Mouse (Mus musculus): ENCODE measurements around the gene Has1. TPM values are rescaled to one million over a fixed set of nuclear protein-coding genes. Genes with fewer than 3 reads are reported as not detected.

Has1 gene
- polyA plus RNA-seq, 1 experiment, result 0.08 TPM

- Histone ChIP-seq H3K4me1 (ENCODE audit: control insufficient read depth, insufficient read depth, low read length) (no peaks in the 10 kb centered on the region), H3K4me3 (ENCODE audit: insufficient read depth, low read depth, low read length) (no peak overlapping the region), H3K27ac (ENCODE audit: insufficient read depth, low read depth, low read length) (no peak overlapping the region), H3K36me3 (ENCODE audit: control insufficient read depth, insufficient read depth, low read length) (no peaks in the 10 kb centered on the region), H3K27me3 (replicated peaks; ENCODE audit: control insufficient read depth, insufficient read depth, low read length) (no peaks in the 10 kb centered on the region)
- no peak for DNase-seq
- no peak for TF ChIP-seq POLR2A (IDR thresholded peaks at IDR 0.05; ENCODE audit: low read depth, low read length)
- no peak for TF ChIP-seq CTCF (conservative IDR thresholded peaks at IDR 0.05; ENCODE audit: insufficient read depth, insufficient read length, low read depth, low read length)
- WGBS, result 69% methylated on average over 3 of the region's 3 CpGs
Observed at GRCm38 (mm10) chr17:17882672-17883071, 27.7 kb upstream of the Has1 start.

GRCm38 (mm10) chr17:17879347-17879746 lies 24.3 kb upstream of the Has1 start:
- Histone ChIP-seq H3K36me3 (ENCODE audit: control insufficient read depth, insufficient read depth, low read length) (no peaks in the 10 kb centered on the region), H3K4me1 (ENCODE audit: control insufficient read depth, insufficient read depth, low read length) (no peaks in the 10 kb centered on the region), H3K27ac (ENCODE audit: insufficient read depth, low read depth, low read length) (no peak overlapping the region), H3K4me3 (ENCODE audit: insufficient read depth, low read depth, low read length) (no peak overlapping the region), H3K27me3 (replicated peaks; ENCODE audit: control insufficient read depth, insufficient read depth, low read length) (no peaks in the 10 kb centered on the region)
- WGBS, result 85% methylated on average over 1 of the region's 1 CpGs
- TF ChIP-seq CTCF (conservative IDR thresholded peaks at IDR 0.05; ENCODE audit: insufficient read depth, insufficient read length, low read depth, low read length) (no peak), POLR2A (IDR thresholded peaks at IDR 0.05; ENCODE audit: low read depth, low read length) (no peak)
- DNase-seq, result no peak

- no peak for DNase-seq
- WGBS, result 74% methylated on average over 2 of the region's 2 CpGs
- TF ChIP-seq POLR2A (IDR thresholded peaks at IDR 0.05; ENCODE audit: low read depth, low read length) (no peak), CTCF (conservative IDR thresholded peaks at IDR 0.05; ENCODE audit: insufficient read depth, insufficient read length, low read depth, low read length) (no peak)
- Histone ChIP-seq H3K27ac (ENCODE audit: insufficient read depth, low read depth, low read length) (no peak overlapping the region), H3K4me1 (ENCODE audit: control insufficient read depth, insufficient read depth, low read length) (no peaks in the 10 kb centered on the region), H3K36me3 (ENCODE audit: control insufficient read depth, insufficient read depth, low read length) (no peaks in the 10 kb centered on the region), H3K27me3 (replicated peaks; ENCODE audit: control insufficient read depth, insufficient read depth, low read length) (no peaks in the 10 kb centered on the region), H3K4me3 (ENCODE audit: insufficient read depth, low read depth, low read length) (no peak overlapping the region)
Observed at GRCm38 (mm10) chr17:17871697-17872096, 16.7 kb upstream of the Has1 start.

- Histone ChIP-seq H3K4me3 (ENCODE audit: insufficient read depth, low read depth, low read length) (no peak overlapping the region), H3K36me3 (ENCODE audit: control insufficient read depth, insufficient read depth, low read length) (no peaks in the 10 kb centered on the region), H3K27me3 (replicated peaks; ENCODE audit: control insufficient read depth, insufficient read depth, low read length) (no peaks in the 10 kb centered on the region), H3K27ac (ENCODE audit: insufficient read depth, low read depth, low read length) (no peak overlapping the region), H3K4me1 (ENCODE audit: control insufficient read depth, insufficient read depth, low read length) (no peaks in the 10 kb centered on the region)
- TF ChIP-seq CTCF (conservative IDR thresholded peaks at IDR 0.05; ENCODE audit: insufficient read depth, insufficient read length, low read depth, low read length) (no peak), POLR2A (IDR thresholded peaks at IDR 0.05; ENCODE audit: low read depth, low read length) (no peak)
- 82% methylated on average over 2 of the region's 2 CpGs for WGBS
- no peak for DNase-seq
Observed at GRCm38 (mm10) chr17:17870892-17871550, 16.0 kb upstream of the Has1 start.

- no peak overlapping the region for H3K27ac ChIP-seq (ENCODE audit: insufficient read depth, low read depth, low read length)
- TF ChIP-seq POLR2A (IDR thresholded peaks at IDR 0.05; ENCODE audit: low read depth, low read length) (no peak), CTCF (conservative IDR thresholded peaks at IDR 0.05; ENCODE audit: insufficient read depth, insufficient read length, low read depth, low read length) (no peak)
- DNase-seq, result no peak
- no peaks in the 10 kb centered on the region for H3K36me3 ChIP-seq (ENCODE audit: control insufficient read depth, insufficient read depth, low read length)
- H3K4me3 ChIP-seq (ENCODE audit: insufficient read depth, low read depth, low read length), result no peak overlapping the region
- H3K4me1 ChIP-seq (ENCODE audit: control insufficient read depth, insufficient read depth, low read length), result no peaks in the 10 kb centered on the region
- H3K27me3 ChIP-seq (replicated peaks; ENCODE audit: control insufficient read depth, insufficient read depth, low read length), result no peaks in the 10 kb centered on the region; the same call in 1 of the 2 replicates
- 84% methylated on average over 11 of the region's 11 CpGs for WGBS
Observed at GRCm38 (mm10) chr17:17866801-17867469, 11.9 kb upstream of the Has1 start.

GRCm38 (mm10) chr17:17865168-17865567 lies 10.2 kb upstream of the Has1 start:
- Histone ChIP-seq H3K4me3 (ENCODE audit: insufficient read depth, low read depth, low read length) (no peak overlapping the region), H3K36me3 (ENCODE audit: control insufficient read depth, insufficient read depth, low read length) (no peaks in the 10 kb centered on the region), H3K27me3 (replicated peaks; ENCODE audit: control insufficient read depth, insufficient read depth, low read length) (no peaks in the 10 kb centered on the region; the same call in 1 of the 2 replicates), H3K27ac (ENCODE audit: insufficient read depth, low read depth, low read length) (no peak overlapping the region), H3K4me1 (ENCODE audit: control insufficient read depth, insufficient read depth, low read length) (no peaks in the 10 kb centered on the region)
- 66% methylated on average over 2 of the region's 2 CpGs for WGBS
- TF ChIP-seq CTCF (conservative IDR thresholded peaks at IDR 0.05; ENCODE audit: insufficient read depth, insufficient read length, low read depth, low read length) (no peak), POLR2A (IDR thresholded peaks at IDR 0.05; ENCODE audit: low read depth, low read length) (no peak)
- DNase-seq, result no peak

- Histone ChIP-seq H3K4me1 (ENCODE audit: control insufficient read depth, insufficient read depth, low read length) (no peaks in the 10 kb centered on the region), H3K27ac (ENCODE audit: insufficient read depth, low read depth, low read length) (no peak overlapping the region), H3K36me3 (ENCODE audit: control insufficient read depth, insufficient read depth, low read length) (no peaks in the 10 kb centered on the region), H3K4me3 (ENCODE audit: insufficient read depth, low read depth, low read length) (no peak overlapping the region), H3K27me3 (replicated peaks; ENCODE audit: control insufficient read depth, insufficient read depth, low read length) (no peaks in the 10 kb centered on the region; the same call in 1 of the 2 replicates)
- DNase-seq, result no peak
- WGBS, result 35% methylated on average over 1 of the region's 1 CpGs
- TF ChIP-seq CTCF (conservative IDR thresholded peaks at IDR 0.05; ENCODE audit: insufficient read depth, insufficient read length, low read depth, low read length) (no peak), POLR2A (IDR thresholded peaks at IDR 0.05; ENCODE audit: low read depth, low read length) (no peak)
Observed at GRCm38 (mm10) chr17:17862360-17862759, 7.4 kb upstream of the Has1 start.

Data from kidney, adult 2 months (tissue).